Mouse (Mus musculus): Measurements from ENCODE around the gene Spats1.
"Not testable (repeated sequence)": the region's sequence is repeated elsewhere in the genome, so short reads cannot be mapped to it uniquely, and the experiment has no call there.

Gene Spats1

DNA sequence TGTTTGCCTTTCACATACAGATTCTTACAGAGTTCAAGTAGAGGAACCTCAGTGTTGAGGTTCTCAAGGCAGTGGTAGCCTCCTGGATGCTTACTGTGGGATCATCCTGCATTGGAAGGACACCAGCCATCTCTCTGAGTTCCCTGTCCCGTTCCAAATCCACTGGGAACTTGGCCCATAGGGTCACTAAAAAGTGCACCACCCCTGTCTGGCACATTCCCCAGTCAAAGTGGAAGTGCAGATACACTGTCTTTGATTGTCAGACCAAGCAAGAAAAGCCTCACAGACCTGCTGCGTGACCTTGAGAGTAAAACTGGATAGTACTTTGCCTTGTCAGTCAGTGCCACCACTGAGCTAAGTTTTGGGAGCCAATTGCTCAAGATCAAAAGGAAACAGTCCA is 28.2 kb downstream of the Spats1 start:
- DNase-seq (ENCODE audit: low spot score in 2 of 2), result no peak

DNA sequence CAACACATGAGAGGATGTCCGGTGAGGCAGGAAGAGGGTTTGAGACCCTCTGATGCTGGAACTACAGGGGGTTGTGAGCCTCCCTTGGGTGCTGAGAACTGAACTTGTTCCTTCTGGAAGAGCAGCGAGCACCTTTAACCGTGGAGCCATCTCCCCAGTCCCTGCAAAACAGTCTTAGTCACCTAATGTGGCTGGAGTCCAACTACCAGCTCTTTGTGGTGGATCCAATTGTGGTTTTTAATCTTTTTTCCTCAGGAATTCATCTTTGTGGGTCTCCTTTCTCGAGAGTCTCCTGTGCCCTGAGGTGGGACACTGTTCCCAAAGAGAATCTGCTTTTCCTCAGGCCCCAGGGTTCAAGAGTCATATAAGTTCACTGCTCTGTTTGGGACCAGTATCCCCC is 29.3 kb downstream of the Spats1 start:
- no peak for DNase-seq (ENCODE audit: low spot score in 2 of 2)

DNA sequence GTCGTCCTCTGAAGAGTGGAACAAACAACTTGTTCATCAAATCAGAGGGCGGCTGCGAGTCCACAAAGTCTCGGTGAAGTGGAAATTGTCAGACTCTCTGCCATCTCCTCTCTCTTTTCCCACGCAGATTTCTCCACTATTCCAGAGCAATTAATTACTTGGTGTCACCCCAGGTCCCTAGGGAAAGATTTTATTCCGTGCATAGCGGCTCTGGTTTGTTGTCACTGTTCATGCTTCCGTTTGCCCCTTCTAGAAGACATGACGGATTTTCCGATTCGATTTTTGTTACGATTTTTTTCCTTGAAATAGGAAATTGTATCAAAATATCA is 41.0 kb downstream of the Spats1 start:
- no peak for DNase-seq (ENCODE audit: low spot score in 2 of 2)

DNA sequence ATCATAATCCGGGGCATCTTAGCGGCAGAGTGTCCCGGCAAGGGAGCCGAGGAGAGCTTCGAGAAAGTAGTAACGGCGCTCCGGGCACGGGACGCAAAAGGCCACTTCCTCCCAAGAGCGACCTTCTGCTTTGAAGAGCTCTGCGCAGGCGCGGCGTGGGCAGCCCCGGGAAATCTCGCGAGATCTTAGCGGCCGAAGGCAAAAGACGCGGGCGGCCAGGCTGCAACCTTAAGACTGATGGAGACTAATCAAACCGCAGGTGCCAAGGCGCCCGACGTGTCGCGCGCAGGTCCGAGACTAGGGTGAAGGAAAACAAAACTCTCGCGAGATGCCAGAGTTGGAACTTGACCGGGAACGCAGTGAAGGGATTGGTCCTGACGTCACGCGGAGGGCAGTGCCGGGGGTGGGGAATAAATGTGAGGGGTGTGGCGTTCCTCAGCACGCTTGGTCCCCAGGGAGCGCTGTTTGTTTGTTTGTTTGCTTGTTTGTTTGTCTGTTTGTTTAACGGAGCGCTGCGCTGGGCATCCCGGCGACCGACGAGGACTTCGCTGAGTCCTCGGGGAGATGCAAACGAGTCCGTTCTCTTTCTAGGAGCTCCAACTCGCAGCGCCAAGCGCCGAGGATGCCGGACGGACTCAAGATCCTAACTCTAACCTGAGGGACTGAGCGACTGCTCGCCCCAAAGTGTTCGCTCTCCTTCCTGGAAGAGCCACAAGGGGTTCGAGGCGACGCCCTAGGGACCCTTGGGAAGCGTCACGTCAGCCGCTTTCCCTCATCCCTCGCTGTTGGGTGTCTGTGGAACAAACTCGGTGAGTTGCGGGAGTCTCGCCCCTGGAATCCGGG is 41.6 kb downstream of the Spats1 start, which contains the start of gene Cdc5l:
TSS of gene Cdc5l (minus strand) at position 319 of the 843 bp plus-strand sequence.
- peak; percentile 96 for DNase-seq (ENCODE audit: low spot score in 2 of 2)

DNA sequence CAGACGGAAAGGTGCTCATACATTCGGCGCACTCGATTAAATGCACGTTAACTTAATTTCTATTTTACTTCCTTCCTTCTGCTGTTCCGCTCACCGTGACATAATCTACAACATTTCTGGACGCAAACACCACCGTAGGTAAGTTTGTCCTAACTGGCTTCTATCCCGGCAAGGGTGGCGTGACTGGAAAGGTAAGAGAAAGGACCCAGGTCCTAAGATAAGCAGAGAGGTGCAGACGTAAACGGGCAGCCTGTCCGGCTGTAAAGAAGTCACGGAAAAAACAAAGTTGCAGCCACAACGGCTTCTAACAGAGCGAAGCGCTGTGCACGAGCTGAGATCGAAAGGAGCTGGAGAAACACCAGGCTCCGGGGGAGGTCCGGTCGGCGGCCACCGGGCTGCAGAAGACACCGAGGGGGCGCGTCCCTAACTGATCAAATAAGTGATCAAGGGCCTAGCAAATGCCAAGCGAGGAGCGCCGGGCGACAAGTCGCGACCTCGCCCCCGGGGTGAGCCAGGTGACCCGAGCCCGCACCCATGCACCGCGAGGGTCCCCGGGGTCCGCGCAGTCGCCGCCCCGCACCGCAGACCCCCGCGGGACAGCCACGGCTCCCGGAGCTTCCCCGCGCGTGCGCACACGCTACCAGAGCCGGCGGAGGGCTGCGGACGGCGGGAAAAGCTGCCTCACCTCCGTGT is 42.4 kb downstream of the Spats1 start:
- DNase-seq (ENCODE audit: low spot score in 2 of 2), result peak in 1 of 2 experiments; percentile 14

DNA sequence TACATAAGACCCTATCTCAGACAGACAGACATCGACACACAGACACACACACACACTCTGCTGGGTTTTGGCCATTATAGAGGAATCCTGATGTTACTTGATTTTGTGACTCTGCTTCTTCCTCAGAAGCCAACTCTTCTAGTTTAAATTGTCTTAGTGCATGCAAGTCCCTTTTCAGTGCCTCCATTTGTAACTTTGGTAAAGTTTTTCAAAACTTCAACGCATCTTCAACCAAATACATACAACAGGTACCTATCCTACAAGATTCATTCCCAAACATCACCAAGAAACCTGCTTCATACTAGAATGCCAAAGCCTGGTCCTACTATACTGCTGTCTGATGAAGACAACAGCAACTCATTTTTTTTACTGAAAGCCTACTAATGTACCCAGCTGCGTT is 43.2 kb downstream of the Spats1 start:
- no peak for DNase-seq (ENCODE audit: low spot score in 2 of 2)

DNA sequence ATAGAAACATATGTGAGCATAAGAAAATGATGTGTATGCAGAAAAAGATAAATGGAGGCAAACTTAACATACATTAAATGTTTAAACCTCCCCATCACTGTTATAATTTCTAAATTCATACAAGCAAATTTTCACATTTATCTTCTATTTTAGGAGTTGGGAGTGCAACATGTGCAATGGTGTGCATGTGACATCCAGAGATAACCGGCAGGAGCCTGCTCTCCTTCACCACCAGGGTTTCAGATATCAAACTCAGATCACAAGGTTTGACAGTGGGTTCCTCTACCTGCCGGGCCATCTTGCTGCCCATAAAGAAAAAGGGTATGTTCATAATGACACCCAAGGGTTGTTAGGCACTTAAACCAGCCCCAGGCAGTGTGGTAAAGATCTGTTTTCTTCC is 57.8 kb downstream of the Spats1 start:
- no peak for DNase-seq (ENCODE audit: low spot score in 2 of 2)

DNA sequence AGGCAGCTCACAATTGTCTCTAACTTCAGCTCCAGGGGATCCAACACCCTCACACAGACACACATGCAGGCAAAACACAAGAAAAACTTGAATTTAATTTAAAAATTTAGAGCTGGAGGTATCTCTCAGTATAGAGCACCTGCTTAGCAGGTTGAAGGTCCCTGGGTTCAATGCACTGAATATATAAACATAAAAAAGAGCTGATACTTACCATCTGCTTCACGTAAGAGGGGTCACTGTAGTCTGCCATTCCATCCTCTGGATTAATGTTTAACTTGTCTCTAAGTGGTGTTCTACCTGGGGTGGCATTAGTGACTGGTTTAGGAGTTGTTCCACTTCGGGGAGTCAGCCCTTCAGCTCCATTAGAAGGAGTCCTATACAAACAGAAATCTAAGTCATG is 63.6 kb downstream of the Spats1 start:
- DNase-seq (ENCODE audit: low spot score in 2 of 2), result not testable (repeated sequence)

DNA sequence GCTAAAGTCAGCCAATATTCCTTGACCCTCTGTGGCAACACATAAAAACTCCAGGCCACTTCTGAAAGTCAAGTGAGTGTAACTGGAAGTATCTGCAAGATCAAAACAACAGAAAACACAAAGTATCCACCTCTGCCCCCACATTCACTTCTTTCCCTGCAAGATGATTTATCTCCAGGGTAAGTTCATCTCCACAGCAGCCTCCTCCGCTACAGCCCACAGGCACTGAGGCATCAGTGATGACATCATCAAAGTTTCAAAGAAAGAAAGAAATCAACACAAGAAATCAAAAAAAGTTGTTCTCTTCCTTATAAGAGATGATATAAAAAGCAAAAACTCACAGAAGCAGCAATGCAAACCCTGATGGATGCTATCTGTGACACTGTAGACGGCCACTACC is 66.5 kb downstream of the Spats1 start:
- DNase-seq (ENCODE audit: low spot score in 2 of 2), result peak; percentile 38 to 43

DNA sequence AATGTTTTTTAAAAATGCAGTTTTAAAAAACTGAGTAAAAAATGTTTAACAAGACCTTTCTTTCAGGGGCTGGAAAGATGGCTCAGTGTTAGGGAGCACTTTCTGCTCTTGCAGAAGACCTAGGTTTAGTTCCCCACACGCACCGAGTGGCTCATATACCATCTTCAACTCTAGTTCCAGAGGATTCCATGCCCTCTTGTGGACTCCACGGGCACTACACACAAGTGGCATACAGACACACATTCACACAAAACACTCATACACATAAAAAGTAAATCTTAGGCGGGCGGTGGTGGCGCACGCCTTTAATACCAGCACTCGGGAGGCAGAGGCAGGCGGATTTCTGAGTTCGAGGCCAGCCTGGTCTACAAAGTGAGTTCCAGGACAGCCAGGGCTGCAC is 68.9 kb downstream of the Spats1 start:
- no peak for DNase-seq (ENCODE audit: low spot score in 2 of 2)

DNA sequence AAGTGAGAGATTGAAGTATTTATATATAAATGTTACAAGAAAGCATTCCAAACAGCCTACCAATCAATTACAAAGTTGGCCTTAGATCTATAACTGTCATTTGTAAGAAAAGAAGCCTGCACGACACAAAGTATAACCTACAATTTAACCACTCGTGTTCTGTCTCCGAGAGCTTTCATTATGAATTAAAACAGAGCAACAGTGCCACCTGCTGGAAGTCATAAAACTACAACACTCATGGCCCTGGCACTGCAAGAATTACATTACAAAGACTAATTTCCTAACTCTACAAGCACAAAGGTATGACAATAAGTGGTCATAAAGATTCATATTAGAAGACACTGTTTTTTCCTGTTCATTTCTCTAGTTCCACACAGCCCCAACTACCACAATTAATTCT is 72.0 kb downstream of the Spats1 start:
- DNase-seq (ENCODE audit: low spot score in 2 of 2), result peak; percentile 74 to 80

DNA sequence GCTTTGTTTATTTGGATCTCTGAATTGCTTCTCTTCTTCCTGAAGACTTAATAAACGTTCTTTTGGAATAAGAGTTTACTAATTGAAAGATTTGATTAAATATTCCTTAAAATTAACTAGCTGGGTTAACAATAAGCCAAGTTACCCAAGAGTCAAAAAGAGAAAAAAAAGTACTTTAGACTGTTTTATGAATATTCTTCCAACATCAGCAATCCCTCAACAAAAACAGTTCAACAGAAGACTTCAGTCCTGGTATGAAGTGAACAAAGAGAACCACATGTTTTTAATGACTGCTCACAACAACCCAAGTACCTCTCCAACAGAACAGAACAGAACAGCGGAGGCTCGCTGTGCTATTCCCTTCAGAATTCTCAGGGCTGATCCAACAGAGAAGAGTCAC is 72.6 kb downstream of the Spats1 start:
- DNase-seq (ENCODE audit: low spot score in 2 of 2), result no peak

DNA sequence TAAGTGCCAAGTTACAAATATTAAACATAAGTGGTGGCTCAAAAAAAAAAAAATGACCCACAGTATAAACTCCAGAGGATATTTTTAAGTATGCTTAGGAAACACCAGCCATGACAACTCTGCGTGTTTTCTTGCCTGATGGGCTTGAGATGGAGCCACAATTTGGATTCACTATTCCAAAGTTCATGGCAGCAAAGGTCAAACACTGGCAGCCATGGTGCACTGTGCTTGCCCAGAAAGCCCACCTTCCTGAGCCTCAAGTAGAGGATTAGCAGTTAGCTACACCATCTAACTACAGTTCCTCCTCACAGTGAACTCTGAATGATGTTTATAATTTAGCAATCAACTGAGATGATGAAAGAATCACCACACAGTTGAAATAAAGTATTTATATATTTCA is 73.1 kb downstream of the Spats1 start:
- DNase-seq (ENCODE audit: low spot score in 2 of 2), result no peak

DNA sequence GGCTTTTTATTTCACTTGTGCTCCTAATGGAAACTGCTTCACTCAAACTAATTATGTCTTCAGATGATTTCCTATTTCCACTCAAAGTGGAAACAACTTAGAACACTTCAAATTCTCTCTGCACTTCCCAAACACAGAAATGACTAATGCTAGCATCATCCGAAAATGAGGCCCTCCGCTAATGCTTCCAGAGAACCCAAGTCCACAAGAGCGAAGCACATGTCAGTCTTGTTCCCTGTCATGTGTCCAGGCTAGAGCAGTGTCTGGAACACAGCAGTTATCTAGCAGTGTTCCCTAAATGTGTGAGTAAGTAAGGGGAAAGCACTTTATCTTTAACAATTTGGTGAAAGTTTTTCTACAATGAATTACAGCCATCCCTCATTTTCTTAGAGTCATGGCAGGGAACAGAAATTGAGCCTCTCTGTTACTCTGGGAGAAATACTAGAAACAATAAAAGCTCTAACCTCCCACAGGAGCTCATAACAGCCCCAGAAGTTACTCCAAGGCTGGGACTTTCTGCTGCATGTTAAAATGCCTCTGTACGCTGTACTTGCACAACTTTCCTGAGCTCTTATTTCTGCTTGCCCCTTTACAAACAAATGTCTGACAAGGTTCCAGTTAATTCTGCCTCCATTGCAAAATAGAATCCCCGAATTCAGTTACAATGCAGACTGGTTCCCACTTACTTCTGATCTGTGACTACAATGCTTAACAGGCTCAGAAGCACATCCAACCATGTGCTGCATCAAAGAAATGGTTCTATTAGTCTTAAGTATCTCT is 73.9 kb downstream of the Spats1 start:
- no peak for DNase-seq (ENCODE audit: low spot score in 2 of 2)

DNA sequence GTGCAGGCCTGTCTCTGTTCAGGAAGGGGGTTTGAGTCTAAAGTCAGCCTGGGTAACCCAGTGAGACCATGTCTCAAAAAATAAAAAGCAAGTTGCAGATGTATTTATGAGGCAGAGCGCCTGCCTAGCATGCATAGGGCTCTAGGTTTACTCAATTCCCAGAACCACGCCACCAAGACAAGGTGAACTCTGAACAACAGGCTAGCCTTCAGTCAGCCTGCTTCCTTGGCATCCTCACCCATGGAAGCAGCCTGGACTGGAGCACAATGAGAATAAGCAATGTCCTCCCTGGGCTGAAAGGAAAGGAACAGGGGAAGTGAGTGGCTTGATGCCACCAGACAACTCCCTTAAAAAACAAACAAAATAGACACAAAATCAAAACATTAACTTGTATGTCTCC is 77.2 kb downstream of the Spats1 start:
- DNase-seq (ENCODE audit: low spot score in 2 of 2), result no peak

DNA sequence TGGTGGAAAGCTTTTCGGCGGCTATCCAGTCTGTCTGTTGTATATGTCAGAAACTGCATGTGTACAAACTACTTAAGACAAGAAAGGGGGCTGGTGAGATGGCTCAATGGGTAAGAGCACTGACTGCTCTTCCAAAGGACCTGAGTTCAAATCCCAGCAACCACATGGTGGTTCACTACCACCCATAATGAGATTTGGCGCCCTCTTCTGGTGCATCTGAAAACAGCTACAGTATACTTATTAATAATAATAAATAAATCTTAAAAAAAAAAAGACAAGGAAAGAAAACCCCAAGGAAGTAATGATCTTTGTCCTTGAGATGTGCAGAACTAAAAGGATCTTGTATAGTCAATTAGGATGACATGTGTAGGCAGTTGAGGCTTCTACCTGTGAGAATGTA is 77.7 kb downstream of the Spats1 start:
- DNase-seq (ENCODE audit: low spot score in 2 of 2), result no peak

DNA sequence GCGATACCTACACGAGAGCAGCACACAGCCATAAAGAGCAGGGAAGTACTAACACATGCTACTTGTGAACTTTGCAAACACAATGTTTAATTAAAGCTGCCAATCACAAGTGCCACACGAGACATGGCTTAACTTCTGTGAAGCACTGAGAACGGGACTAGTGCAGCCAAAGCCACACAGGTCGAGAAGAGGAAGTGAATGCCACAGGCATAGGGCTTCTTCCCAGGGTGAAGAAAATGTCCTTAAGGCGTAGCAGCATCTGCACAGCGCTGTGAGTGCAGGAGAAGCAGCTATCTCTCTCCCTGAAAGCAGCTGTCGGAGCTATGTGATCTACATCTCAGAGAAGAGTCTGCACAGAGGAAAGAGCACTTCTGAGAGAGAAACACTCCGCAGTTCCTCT is 80.6 kb downstream of the Spats1 start:
- no peak for DNase-seq (ENCODE audit: low spot score in 2 of 2)

DNA sequence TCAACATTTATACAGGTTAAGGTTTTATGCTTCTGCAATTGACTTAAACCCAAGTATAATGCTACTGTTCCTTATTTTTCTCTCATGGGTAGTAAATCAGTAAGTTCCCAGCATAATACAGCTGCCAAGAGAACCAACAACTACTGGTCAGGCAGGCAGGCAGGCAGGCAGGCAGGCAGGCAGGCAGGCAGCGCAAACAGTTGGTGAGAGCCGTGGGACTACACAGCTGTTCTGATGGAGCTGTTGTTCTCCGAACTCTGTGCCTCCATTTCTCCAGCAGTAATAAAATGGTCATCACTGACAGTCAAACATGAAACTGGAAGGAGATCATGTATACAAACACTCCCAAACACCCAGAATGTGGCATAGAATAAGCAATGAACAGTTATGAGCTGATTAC is 81.5 kb downstream of the Spats1 start:
- no peak for DNase-seq (ENCODE audit: low spot score in 2 of 2)
